Mouse (Mus musculus) kidney, embryonic 15.5 days (tissue): Measurements from ENCODE around the gene Il1r1. TPM values are rescaled to one million over a fixed set of nuclear protein-coding genes. Genes with fewer than 3 reads are reported as not detected.
A peak's percentile ranks its signal among the peaks of the same experiment; 100 is the strongest.

Source experiments
- ATAC-seq: fragments of 200-750 bp; cut with Nextera tagmentation; replicated peaks from 2 replicates; pipeline ENCODE4 v1.8.0; 2017; ENCODE audit warnings: moderate TSS enrichment; ENCODE audit not compliant: low FRiP score
- H3K27ac ChIP-seq: fragments of 300-500 bp; sonication (generic); 2 replicates; pipeline ENCODE4 v1.5.1; 2015; ENCODE audit warnings: mild to moderate bottlenecking, inconsistent platforms
- H3K27me3 ChIP-seq: fragments of 300-500 bp; sonication (generic); 2 replicates; pipeline ENCODE4 v1.6.1; 2015; ENCODE audit warnings: inconsistent platforms
- H3K36me3 ChIP-seq: fragments of 300-500 bp; sonication (generic); 2 replicates; pipeline ENCODE4 v1.6.1; 2015; ENCODE audit warnings: inconsistent platforms
- H3K4me1 ChIP-seq: fragments of 300-500 bp; sonication (generic); 2 replicates; pipeline ENCODE4 v1.6.1; 2015; ENCODE audit warnings: inconsistent platforms
- H3K4me2 ChIP-seq: fragments of 300-500 bp; sonication (generic); 2 replicates; pipeline ENCODE4 v1.6.1; 2015; ENCODE audit warnings: moderate library complexity, mild to moderate bottlenecking, inconsistent platforms
- H3K4me3 ChIP-seq: fragments of 300-500 bp; sonication (generic); replicated peaks from 2 replicates; pipeline ENCODE4 v1.5.1; 2015; ENCODE audit warnings: mild to moderate bottlenecking, inconsistent platforms
- H3K9ac ChIP-seq: fragments of 300-500 bp; sonication (generic); 2 replicates; pipeline ENCODE4 v1.6.1; 2015; ENCODE audit warnings: mild to moderate bottlenecking, inconsistent platforms
- H3K9me3 ChIP-seq: fragments of 300-500 bp; sonication (generic); replicated peaks from 2 replicates; pipeline ENCODE4 v1.6.1; 2016; ENCODE audit warnings: inconsistent platforms
- WGBS: fragments of 180-500 bp; shearing (Covaris S2); methylation state at CpG from one replicate; pipeline ENCODE4 v1.1.7; 2015; ENCODE audit warnings: mixed read lengths; 5-methylcytosine and 5-hydroxymethylcytosine counted together
- polyA plus RNA-seq: library from polyadenylated mRNA; unstranded; fragments of >200 nt; fragmentation: Nextera tagmentation; extraction: Ambion mirVana; gene quantifications from 2 replicates; pipeline ENCODE4 v1.2.1, GENCODE M21; 2015

Il1r1 gene
- polyA plus RNA-seq, 1 experiment from 2014 or later: 4.6 TPM

- 13% methylated on average over 7 of the region's 7 CpGs for WGBS
- Histone ChIP-seq H3K9ac (no peak overlapping the region), H3K27me3 (no peaks in the 10 kb centered on the region), H3K4me3 (no peak overlapping the region), H3K36me3 (no peaks in the 10 kb centered on the region), H3K4me2 (no peak overlapping the region), H3K27ac (peak overlapping the region; percentile 43; the same call in 1 of the 2 replicates), H3K9me3 (no peaks in the 10 kb centered on the region), H3K4me1 (peaks cover 42% of the 10 kb centered on the region)
- ATAC-seq: peak; percentile 59
Measured at GRCm38 (mm10) chr1:40233217-40233616, 8.3 kb downstream of the Il1r1 start.

DNA sequence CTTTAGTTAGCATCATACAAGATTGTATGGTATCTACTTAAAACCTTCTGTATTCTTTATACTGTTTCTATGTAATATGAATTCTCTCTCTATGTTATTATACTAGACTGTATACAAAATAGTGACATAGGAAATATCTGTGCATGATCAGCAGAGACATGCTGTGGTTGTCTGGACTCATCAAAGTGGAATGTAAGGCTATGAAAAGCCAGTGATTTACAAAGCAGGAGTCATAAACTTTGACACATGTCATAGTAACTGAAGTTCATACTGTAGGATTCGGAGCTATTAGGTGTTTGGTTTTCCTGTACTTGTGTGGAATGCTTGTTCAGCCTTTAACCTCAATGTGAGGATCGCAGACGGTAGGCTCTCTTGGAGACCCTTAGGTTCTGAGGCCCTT is 8.7 kb downstream of the Il1r1 start:
- Histone ChIP-seq H3K4me1 (peaks cover 42% of the 10 kb centered on the region), H3K9ac (no peak overlapping the region), H3K9me3 (no peaks in the 10 kb centered on the region), H3K27me3 (no peaks in the 10 kb centered on the region), H3K36me3 (no peaks in the 10 kb centered on the region), H3K4me2 (no peak overlapping the region), H3K4me3 (no peak overlapping the region), H3K27ac (peak overlapping the region; percentile 43; the same call in 1 of the 2 replicates)
- WGBS: 38% methylated on average over 3 of the region's 3 CpGs
- ATAC-seq: no peak

DNA sequence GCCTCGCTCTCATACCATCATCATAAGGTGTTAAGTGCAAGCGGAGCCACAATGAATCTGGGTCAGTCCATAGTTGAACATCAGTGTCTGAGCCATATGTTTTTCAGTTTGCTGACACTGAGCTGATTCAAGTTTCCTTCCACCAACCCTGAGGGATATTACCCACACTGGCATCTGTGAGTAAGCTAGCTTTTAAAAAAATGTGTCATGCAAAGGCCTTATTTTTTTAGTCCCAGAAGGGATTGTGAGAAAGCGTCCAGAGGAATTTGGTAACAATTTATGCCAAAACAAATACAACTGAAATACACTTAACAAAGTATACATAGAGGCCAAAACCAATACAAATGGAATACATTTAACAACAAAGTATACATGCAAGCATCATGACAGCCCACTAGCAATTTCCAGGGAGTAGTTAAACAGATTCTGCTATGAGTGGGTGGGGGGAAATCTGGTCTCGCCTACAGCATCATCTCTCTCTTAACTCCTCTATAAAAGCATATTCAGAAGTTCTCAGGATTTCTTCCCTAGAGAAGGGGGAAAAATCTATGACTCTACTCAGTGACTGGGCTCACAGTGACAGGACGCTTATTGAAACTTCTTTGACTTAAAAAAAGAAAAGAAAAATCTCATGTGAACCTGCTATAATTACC is 10.8 kb downstream of the Il1r1 start:
- 74% methylated on average over 5 of the region's 5 CpGs for WGBS
- Histone ChIP-seq H3K9me3 (no peaks in the 10 kb centered on the region), H3K4me3 (no peak overlapping the region), H3K36me3 (no peaks in the 10 kb centered on the region), H3K27ac (peak overlapping the region; percentile 18; the same call in 1 of the 2 replicates), H3K9ac (no peak overlapping the region), H3K27me3 (no peaks in the 10 kb centered on the region), H3K4me1 (peaks cover 42% of the 10 kb centered on the region), H3K4me2 (no peak overlapping the region)
- ATAC-seq: no peak

DNA sequence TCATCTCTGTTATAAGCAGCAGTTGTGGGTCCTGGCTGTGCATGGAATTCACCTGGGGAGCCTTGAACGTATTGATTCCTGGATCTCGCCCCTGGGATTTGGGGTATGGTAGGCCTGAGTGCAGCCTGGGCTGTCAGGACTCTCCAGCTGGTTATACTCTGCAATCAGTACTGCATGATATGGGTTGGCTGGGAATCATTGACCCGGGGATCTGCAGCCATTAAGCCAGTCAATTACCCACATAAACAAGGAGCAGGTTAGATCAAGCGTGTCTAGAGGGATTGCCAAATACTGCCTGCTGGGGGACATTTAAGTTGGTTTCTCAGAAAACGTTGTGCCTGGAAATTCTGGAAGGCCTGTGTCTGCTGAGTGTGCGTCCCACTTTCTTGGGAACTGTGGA is 11.8 kb downstream of the Il1r1 start:
- H3K27me3 ChIP-seq: no peaks in the 10 kb centered on the region
- no peaks in the 10 kb centered on the region for H3K9me3 ChIP-seq
- H3K4me2 ChIP-seq: no peak overlapping the region
- no peak overlapping the region; the same call in 1 of the 2 replicates for H3K27ac ChIP-seq
- H3K36me3 ChIP-seq: no peaks in the 10 kb centered on the region
- H3K4me3 ChIP-seq: no peak overlapping the region
- WGBS: 31% methylated on average over 6 of the region's 6 CpGs
- no peak overlapping the region for H3K9ac ChIP-seq
- peaks cover 42% of the 10 kb centered on the region for H3K4me1 ChIP-seq
- peak; percentile 79 for ATAC-seq

DNA sequence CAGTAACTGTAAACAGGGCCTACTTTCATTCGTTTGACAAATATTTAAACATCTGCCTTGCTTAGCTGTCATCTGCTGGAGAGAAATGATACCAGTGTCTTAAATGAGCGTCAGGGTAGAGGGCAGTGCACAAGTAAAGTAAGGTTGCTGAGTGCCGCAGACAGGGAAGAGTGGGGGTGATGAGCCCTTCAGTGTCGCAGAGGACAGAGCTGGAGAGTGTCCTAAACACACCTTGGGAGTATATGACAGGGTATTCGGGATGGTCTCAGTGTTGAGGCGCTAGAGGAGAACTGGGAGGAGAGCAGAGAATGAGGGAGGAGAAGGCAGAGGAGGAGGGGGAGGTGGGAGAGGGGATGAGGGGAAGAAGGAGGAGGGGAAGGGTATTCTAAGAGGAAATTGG is 12.2 kb downstream of the Il1r1 start:
- Histone ChIP-seq H3K4me1 (peaks cover 43% of the 10 kb centered on the region), H3K36me3 (no peaks in the 10 kb centered on the region), H3K4me3 (no peak overlapping the region), H3K27me3 (no peaks in the 10 kb centered on the region), H3K27ac (no peak overlapping the region), H3K4me2 (no peak overlapping the region), H3K9ac (no peak overlapping the region), H3K9me3 (no peaks in the 10 kb centered on the region)
- 0 out of 2 replicates have a peak, but pooled peaks have one; percentile 52 for ATAC-seq
- WGBS: 32% methylated on average over 6 of the region's 6 CpGs

DNA sequence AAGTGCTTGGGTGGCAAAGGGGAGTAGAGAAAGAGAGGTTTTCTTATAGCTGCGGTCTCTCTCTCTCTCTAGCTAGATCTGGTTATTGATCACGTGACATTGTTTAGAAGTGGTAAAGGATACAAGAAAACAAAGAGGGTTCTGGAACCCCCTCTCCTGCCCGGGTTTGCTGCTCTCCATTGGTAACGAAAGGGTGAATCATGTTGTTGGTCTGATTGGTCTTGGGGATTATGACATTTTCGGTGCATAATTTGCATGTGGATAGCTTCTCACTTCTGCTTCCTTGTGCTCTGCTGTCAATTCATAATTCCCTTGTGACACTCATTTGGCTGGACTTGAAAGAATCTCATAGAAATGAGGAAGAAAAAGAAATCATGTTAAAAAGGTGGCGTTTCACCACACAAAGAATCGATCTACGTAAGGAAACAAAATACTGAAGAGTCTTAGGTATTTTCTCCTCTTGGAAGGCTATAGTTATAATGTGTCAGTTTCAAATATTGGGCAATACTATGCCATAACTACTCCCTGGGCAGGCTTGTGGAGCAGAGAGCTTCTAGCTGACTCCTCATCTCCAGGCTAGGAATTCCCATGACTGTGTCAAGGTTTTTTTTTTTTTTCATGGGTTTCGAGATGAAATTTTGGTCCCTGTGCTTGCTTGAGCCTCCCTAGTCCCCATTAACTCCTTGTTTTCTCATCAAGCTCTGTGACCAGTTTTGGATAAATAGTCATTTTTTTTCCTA is 15.6 kb downstream of the Il1r1 start:
- WGBS: 91% methylated on average over 9 of the region's 9 CpGs
- H3K4me2 ChIP-seq: no peak overlapping the region
- H3K36me3 ChIP-seq: no peaks in the 10 kb centered on the region
- ATAC-seq: no peak
- H3K9ac ChIP-seq: no peak overlapping the region
- H3K4me3 ChIP-seq: no peak overlapping the region
- no peaks in the 10 kb centered on the region for H3K9me3 ChIP-seq
- peaks cover 23% of the 10 kb centered on the region for H3K4me1 ChIP-seq
- no peaks in the 10 kb centered on the region for H3K27me3 ChIP-seq
- no peak overlapping the region for H3K27ac ChIP-seq

GRCm38 (mm10) chr1:40242717-40243116 is 17.8 kb downstream of the Il1r1 start:
- Histone ChIP-seq H3K4me2 (no peak overlapping the region), H3K36me3 (no peaks in the 10 kb centered on the region), H3K4me1 (0 out of 2 replicates have a peak, but pooled peaks cover 2% of the 10 kb centered on the region), H3K27me3 (no peaks in the 10 kb centered on the region), H3K9me3 (no peaks in the 10 kb centered on the region), H3K9ac (no peak overlapping the region), H3K4me3 (no peak overlapping the region), H3K27ac (no peak overlapping the region)
- WGBS: 72% methylated on average over 1 of the region's 1 CpGs
- ATAC-seq: no peak

- 52% methylated on average over 3 of the region's 3 CpGs for WGBS
- Histone ChIP-seq H3K4me2 (no peak overlapping the region), H3K27ac (peak overlapping the region; percentile 10; the same call in 1 of the 2 replicates), H3K9me3 (no peaks in the 10 kb centered on the region), H3K4me1 (0 out of 2 replicates have a peak, but pooled peaks cover 2% of the 10 kb centered on the region), H3K27me3 (no peaks in the 10 kb centered on the region), H3K9ac (no peak overlapping the region), H3K4me3 (no peak overlapping the region), H3K36me3 (no peaks in the 10 kb centered on the region)
- ATAC-seq: peak; percentile 25; the same call in 1 of the 2 replicates
Measured at GRCm38 (mm10) chr1:40243561-40243998, 18.7 kb downstream of the Il1r1 start.

DNA sequence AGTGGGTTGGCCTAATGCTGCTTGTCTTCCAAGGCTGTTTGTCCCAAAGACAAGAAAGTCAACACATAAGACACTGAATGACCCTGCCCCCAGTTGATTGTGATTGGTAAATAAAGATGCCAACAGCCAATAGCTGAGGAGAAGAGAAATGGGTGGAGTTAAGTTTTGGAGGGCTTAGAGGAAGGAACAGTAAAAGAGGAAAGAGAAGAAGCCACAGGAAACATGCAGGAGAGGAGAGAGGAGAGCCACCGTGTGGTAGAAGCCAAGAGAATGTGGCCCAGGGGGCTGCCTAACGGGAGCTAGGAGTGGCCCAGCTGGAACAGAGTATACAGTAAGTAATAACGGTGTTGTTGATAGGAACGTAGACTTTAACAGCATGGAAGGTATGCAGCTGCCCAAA is 25.5 kb downstream of the Il1r1 start:
- H3K9me3 ChIP-seq: no peaks in the 10 kb centered on the region
- no peak overlapping the region for H3K9ac ChIP-seq
- ATAC-seq: no peak
- H3K4me2 ChIP-seq: no peak overlapping the region
- no peak overlapping the region for H3K27ac ChIP-seq
- H3K4me1 ChIP-seq: no peaks in the 10 kb centered on the region
- no peak overlapping the region for H3K4me3 ChIP-seq
- H3K36me3 ChIP-seq: no peaks in the 10 kb centered on the region
- 60% methylated on average over 4 of the region's 4 CpGs for WGBS
- no peaks in the 10 kb centered on the region for H3K27me3 ChIP-seq

GRCm38 (mm10) chr1:40252507-40252906 is 27.6 kb downstream of the Il1r1 start:
- H3K4me1 ChIP-seq: no peaks in the 10 kb centered on the region
- H3K9ac ChIP-seq: no peak overlapping the region
- no peaks in the 10 kb centered on the region for H3K36me3 ChIP-seq
- H3K4me3 ChIP-seq: no peak overlapping the region
- no peaks in the 10 kb centered on the region for H3K9me3 ChIP-seq
- no peak for ATAC-seq
- no peak overlapping the region for H3K27ac ChIP-seq
- H3K27me3 ChIP-seq: no peaks in the 10 kb centered on the region
- 80% methylated on average over 6 of the region's 6 CpGs for WGBS
- no peak overlapping the region for H3K4me2 ChIP-seq

DNA sequence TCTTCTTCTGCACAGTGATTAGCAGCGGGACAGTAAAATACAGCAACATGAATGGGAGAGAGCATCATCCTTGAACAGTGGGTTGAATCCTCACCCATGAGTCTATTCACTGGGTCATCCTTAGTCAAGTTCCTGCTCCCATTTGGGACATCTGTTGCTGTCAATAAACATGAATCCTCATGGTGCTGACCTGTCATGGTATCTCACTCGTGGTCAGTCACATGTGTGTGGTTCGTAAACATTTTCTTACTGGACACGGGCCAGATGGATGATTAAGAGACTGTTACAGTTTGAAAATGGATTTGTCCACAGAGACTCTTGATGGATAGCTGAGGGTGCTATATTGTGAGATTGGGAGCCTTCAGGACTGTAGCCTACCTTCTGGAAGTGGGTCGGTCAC is 29.1 kb downstream of the Il1r1 start:
- no peak overlapping the region for H3K9ac ChIP-seq
- H3K4me3 ChIP-seq: no peak overlapping the region
- 78% methylated on average over 5 of the region's 5 CpGs for WGBS

DNA sequence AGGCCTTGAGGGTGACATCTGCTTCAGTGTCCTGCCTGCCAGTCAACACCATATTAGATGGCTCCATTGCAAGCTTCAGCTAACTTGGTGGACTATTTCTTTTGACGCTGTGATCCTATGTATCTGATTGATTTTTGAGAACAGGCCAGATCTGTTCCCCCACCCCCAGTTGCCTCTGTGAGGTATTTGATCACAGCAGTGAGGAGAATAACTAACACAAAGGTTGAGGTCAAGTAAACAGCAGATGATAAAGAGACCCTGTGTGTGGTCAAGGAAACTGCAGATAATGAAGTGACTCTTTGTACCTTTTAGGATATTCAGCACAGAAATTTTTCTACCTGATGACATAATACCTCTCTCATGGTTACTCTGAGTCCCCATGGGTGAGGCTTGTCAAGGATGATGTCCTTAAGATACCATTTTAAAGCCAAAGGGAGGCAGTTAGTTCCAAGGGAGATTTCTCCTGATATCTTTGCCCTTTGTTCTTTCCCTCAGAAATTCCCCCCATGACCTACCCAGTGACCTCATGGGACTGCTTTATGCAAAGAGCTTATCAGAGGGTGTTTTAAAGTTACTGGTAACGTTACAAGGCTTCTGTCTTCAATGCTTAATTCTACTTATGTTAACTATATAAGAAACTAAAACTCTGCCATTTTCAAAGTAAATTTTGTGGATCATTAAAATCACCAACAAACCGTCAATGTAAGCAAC is 29.6 kb downstream of the Il1r1 start:
- no peaks in the 10 kb centered on the region for H3K4me1 ChIP-seq
- no peak overlapping the region for H3K4me3 ChIP-seq
- H3K27me3 ChIP-seq: no peaks in the 10 kb centered on the region
- no peak overlapping the region for H3K4me2 ChIP-seq
- no peak overlapping the region for H3K9ac ChIP-seq
- no peak for ATAC-seq
- H3K27ac ChIP-seq: no peak overlapping the region
- no peaks in the 10 kb centered on the region for H3K36me3 ChIP-seq
- 67% methylated on average over 3 of the region's 3 CpGs for WGBS
- no peaks in the 10 kb centered on the region for H3K9me3 ChIP-seq

More for the DNA sequence above, 29.1 kb downstream of the Il1r1 start:
- no peak for ATAC-seq
- Histone ChIP-seq H3K27me3 (no peaks in the 10 kb centered on the region), H3K9me3 (no peaks in the 10 kb centered on the region), H3K4me1 (no peaks in the 10 kb centered on the region), H3K27ac (no peak overlapping the region), H3K4me2 (no peak overlapping the region), H3K36me3 (no peaks in the 10 kb centered on the region)
